Mouse (Mus musculus) T-helper 17 cell (primary cell): ENCODE results near the gene Tac1.
"Not testable (repeated sequence)": the region's sequence is repeated elsewhere in the genome, so short reads cannot be mapped to it uniquely, and the experiment has no call there.

ENCODE experiments used
- in situ Hi-C, 2 experiments: fragments of 300-600 bp; cut with MboI, MseI; formaldehyde crosslinking; loops; 1 replicate in 1 of 2; 2 replicates in 1 of 2; pipeline ENCODE4 v1.15.1; 2025; ENCODE audit warnings: high pct_unique_total_duplicates in 2 of 2

Tac1 gene

DNA sequence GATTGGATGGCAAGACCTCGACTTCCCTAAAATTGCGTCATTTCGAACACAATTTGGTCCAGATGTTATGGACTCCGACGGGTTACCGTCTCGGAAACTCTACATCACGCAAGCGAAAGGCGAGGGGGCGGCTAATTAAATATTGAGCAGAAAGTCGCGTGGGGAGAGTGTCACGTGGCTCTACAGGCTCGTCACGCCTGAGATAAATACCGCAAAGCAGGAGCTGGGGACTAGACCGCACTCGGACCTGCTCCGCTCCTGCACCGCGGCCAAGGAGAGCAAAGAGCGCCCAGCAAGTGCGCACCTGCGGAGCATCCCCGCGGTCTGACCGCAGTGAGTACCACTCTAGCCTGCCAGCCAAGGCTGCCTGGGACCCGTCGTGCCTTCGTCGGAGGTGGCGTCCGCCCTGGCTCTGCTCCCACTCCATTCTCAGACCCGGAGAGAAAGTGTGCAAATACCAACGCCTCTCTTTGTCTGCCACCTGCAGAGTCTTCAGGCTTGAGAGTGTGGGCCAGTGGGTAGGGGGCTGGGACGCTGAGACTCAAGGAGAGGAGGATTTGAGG lies at the start of gene Tac1:
Gene Tac1, plus strand, starts transcription at position 51 of the 563 bp plus-strand sequence.
- in situ Hi-C loops = no loop called here

DNA sequence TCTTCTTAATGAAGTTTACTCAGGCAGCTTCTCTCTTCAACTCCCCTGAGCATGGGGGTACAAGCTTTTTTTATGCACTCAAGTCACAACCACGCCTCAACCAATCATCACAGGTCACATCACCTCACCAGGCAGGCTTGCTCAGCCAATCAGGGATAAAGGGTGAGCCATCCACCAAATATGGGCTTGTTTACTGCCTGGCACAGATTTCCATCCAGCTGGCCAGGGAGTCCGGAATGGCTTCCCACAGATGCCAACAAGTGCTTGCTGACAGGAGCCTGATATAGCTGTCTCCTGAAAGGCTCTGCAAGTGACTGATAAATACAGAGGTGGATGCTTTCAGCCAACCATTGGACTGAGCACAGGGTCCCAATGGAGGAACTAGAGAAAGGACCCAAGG lies 11.2 kb upstream of the Tac1 start:
- in situ Hi-C loops = loop anchor here in 1 of 2 experiments (10.0 kb wide), 1 partner anchor 1589 kb away; no protein-coding TSS in a partner anchor

- in situ Hi-C loops = no loop called here
Measured at GRCm38 (mm10) chr6:7555688-7556476, 1.2 kb downstream of the Tac1 start.

GRCm38 (mm10) chr6:7558164-7558563 lies 3.5 kb downstream of the Tac1 start:
- in situ Hi-C loops = no loop called here

DNA sequence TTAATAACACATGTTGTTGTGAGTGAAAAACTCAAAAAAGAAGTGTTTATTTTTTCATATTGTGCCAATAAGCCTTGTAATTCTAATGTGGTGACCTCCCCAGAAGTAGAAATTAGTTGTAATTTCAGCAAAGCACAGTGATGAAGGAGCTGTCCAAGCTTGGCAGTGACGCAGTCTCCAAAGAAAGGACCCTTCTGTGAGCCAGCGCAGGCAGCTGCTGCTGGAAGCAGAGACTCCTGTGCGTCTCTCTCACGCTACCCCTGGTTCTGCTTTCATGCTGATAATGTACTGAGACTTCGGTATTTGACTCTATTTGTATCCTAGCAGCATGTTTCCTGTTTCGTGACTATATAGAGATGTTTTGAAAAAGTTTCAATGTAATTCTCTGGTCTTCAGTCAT lies 7.8 kb downstream of the Tac1 start:
- in situ Hi-C loops = no loop called here

DNA sequence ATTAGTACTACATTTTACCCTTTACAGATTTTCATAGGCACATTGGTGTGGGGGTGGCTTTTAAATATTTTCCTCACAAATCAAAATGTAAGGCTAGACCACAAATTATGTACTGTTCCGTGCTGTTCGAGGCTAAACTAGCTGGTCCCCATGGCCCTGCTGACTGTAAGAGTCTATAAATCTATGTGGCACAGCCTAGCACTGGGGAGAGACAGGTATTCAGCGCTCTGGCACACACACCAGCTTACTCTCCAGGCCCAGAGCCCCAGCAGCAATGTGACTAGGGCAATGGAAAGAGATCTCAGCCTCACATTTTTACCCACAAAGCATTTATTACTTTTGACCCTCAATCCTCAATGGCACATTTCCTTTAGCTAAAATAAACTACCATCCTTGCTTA lies 9.9 kb downstream of the Tac1 start:
- in situ Hi-C loops = no loop called here

- in situ Hi-C loops = no loop called here
Measured at GRCm38 (mm10) chr6:7571144-7571543, 16.5 kb downstream of the Tac1 start.

DNA sequence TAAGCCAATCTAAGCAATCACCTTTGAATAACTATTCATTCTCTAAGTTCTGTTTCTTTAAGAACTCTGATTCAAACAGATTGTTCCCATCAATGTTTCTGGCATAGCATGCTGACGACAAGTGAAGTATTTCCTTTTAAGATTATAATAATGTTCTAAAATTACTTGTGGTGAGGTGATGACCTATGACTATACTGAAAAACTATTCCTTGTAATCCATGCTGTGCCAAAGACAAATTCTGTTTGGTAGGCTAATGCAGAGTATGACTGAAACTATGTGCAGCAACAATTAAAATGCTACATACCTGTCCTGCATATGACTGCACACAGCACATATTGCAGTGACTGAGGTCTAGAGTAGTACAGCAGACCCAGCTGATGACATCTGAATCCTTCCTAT lies 23.4 kb downstream of the Tac1 start:
- in situ Hi-C loops = no loop called here

- in situ Hi-C loops = no loop called here
Measured at GRCm38 (mm10) chr6:7594445-7594844, 39.8 kb downstream of the Tac1 start.

GRCm38 (mm10) chr6:7598416-7598815 lies 43.7 kb downstream of the Tac1 start:
- in situ Hi-C loops = no loop called here

DNA sequence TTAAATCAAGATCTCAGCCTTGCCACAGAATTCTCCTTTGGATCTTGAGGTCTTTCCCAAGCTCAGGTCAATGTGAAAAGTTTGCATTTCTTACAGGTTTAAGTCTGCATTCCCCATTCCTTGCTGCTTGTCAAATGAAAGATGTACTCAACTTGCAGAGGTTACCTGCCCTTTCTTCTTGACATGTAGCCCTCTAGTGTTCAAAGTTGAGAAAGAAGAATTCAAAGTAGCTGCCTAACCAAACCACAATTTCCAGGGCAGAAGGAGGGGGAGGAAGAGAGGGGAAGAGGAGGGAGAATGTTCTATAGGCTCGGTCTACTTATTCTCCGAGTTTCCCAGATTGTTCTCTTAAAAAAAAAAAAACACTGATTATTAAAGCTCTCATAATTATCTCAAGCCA lies 45.5 kb downstream of the Tac1 start:
- in situ Hi-C loops = no loop called here

DNA sequence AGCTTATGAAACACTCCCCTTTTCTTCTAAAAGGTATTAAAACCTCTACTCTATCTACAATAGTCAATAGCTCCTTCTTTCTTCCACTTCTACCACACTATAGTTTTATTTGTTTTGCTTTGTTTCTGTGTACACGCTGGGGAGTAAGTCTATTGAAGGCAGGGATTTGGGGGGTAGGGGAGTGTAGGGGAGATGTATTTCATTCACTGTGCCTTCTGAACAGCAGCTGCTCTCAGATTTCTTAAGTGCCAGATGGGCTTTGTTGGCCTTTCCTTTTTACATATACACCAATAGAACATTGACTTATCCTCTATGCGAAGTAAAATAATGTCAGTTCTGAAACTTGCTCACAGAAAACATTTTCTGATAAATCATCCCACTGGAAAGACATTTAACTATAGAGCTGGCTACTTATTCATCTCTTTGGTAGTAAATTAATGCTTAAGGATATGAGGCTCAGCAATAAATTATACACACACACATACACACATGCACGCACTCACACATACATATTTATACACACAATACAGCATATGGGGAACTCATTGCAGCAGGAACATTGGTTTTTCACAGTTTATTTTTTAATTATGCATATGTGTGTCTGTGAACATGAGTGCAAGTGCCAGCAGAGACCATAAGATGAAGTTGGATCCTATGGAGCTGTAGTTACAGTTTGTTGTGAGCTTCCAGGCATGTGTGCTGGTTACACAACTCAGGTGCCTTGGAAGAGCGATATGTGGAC lies 46.8 kb downstream of the Tac1 start:
- in situ Hi-C loops = no loop called here

DNA sequence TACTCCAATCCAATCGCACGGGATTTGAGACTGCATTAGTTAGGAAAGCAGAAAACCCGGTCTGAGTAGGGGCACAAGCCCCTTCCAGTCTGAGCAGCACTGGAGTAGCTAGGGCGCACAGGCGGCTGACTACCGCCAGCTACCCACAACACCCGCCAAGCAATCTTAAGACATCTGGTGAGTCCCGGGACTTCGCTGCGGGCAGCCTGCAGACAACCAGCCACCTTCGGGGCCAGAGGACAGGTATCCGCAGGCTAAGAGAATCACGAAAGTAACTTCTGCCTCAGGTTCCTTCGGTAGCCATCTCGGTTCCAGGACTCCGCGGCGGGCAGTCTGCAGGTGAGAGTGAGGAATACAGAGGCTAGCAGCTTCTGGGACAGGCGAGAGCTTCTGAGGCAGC lies 59.0 kb downstream of the Tac1 start:
- in situ Hi-C loops = not testable (repeated sequence)
